Mouse (Mus musculus): Measurements from ENCODE around the gene AL731706.2. TPM values are rescaled to one million over a fixed set of nuclear protein-coding genes. Genes with fewer than 3 reads are reported as not detected.

Gene AL731706.2
- total and polyA plus RNA-seq, 3 experiments = 8.3 to 75.9 TPM; not detected in 1

- no peak overlapping the region for H3K27ac ChIP-seq (ENCODE audit: insufficient read depth, low read depth)
- no peak overlapping the region for H3K9ac ChIP-seq (ENCODE audit: insufficient read depth, low read depth)
- peaks cover 0 to 3% of the 10 kb centered on the region in 2 experiments; a peak in 1 of 4 replicates for H3K4me1 ChIP-seq (ENCODE audit: control insufficient read depth in 1 of 2, insufficient read depth in 2 of 2)
- no peaks in the 10 kb centered on the region for H3K79me2 ChIP-seq (replicated peaks; ENCODE audit: control insufficient read depth, extremely low read depth, insufficient read depth, poor library complexity, severe bottlenecking)
- H3K27me3 ChIP-seq (replicated peaks) = no peaks in the 10 kb centered on the region
- H3K4me2 ChIP-seq (ENCODE audit: insufficient read depth, low read depth, poor library complexity, severe bottlenecking) = no peak overlapping the region
- no peak for DNase-seq (ENCODE audit: extremely low read depth)
- no peaks in the 10 kb centered on the region for H3K9me3 ChIP-seq (replicated peaks; ENCODE audit: low read length)
- H3K36me3 ChIP-seq (replicated peaks in 1 of 2; ENCODE audit: control insufficient read depth in 1 of 2, insufficient read depth in 1 of 2, low read length in 1 of 2) = no peaks in the 10 kb centered on the region
- TF ChIP-seq MYC (IDR thresholded peaks at IDR 0.05; ENCODE audit: low read depth, low read length) (no peak), BHLHE40 (IDR thresholded peaks at IDR 0.05; ENCODE audit: low read depth, low read length) (no peak), TCF12 (IDR thresholded peaks at IDR 0.05; ENCODE audit: low read depth, low read length) (no peak), MAFK (IDR thresholded peaks at IDR 0.05; ENCODE audit: insufficient replicate concordance, low read length) (no peak), CTCF (conservative IDR thresholded peaks at IDR 0.05 in 1 of 2, IDR thresholded peaks at IDR 0.05 in 1 of 2; ENCODE audit: low read depth in 2 of 2, low read length in 2 of 2) (no peak), MEF2A (IDR thresholded peaks at IDR 0.05; ENCODE audit: borderline replicate concordance, low read depth, low read length) (no peak)
- dilution Hi-C loops (cut with MboI; ENCODE audit: extremely low pct_ligation_motif_present, extremely low pct_unique_long_range_greater_than_20kb, low sequenced_read_pairs) = no loop called here
- H3K4me3 ChIP-seq (replicated peaks in 1 of 3; ENCODE audit: low read depth in 2 of 3, low read length in 2 of 3, poor library complexity in 1 of 3) = no peak overlapping the region
- in situ Hi-C loops (cut with MboI; ENCODE audit: low pct_ligation_motif_present, low pct_unique_long_range_greater_than_20kb, low sequenced_read_pairs) = no loop called here
These were observed 47.5 kb downstream of the AL731706.2 start for GRCm38 (mm10) chr2:136837994-136838393.

GRCm38 (mm10) chr2:136835882-136836281 is 49.6 kb downstream of the AL731706.2 start:
- H3K4me2 ChIP-seq (ENCODE audit: insufficient read depth, low read depth, poor library complexity, severe bottlenecking) = no peak overlapping the region
- H3K27me3 ChIP-seq (replicated peaks) = no peaks in the 10 kb centered on the region
- peak; percentile 7 for DNase-seq (ENCODE audit: extremely low read depth)
- dilution Hi-C loops (cut with MboI; ENCODE audit: extremely low pct_ligation_motif_present, extremely low pct_unique_long_range_greater_than_20kb, low sequenced_read_pairs) (no loop called here), in situ Hi-C loops (cut with MboI; ENCODE audit: low pct_ligation_motif_present, low pct_unique_long_range_greater_than_20kb, low sequenced_read_pairs) (no loop called here)
- no peaks in the 10 kb centered on the region for H3K36me3 ChIP-seq (replicated peaks in 1 of 2; ENCODE audit: control insufficient read depth in 1 of 2, insufficient read depth in 1 of 2, low read length in 1 of 2)
- no peaks in the 10 kb centered on the region for H3K9me3 ChIP-seq (replicated peaks; ENCODE audit: low read length)
- no peak overlapping the region for H3K4me3 ChIP-seq (replicated peaks in 1 of 3; ENCODE audit: low read depth in 2 of 3, low read length in 2 of 3, poor library complexity in 1 of 3)
- H3K79me2 ChIP-seq (replicated peaks; ENCODE audit: control insufficient read depth, extremely low read depth, insufficient read depth, poor library complexity, severe bottlenecking) = no peaks in the 10 kb centered on the region
- peak; percentile 56 for TF ChIP-seq RAD21 (IDR thresholded peaks at IDR 0.05; ENCODE audit: low read depth, low read length)
- TF ChIP-seq ZC3H11A (IDR thresholded peaks at IDR 0.05; ENCODE audit: low read depth, low read length) = no peak
- no peak for TF ChIP-seq NELFE (IDR thresholded peaks at IDR 0.05; ENCODE audit: low read depth, low read length)
- peak; percentile 20; the same call in 1 of the 2 replicates for TF ChIP-seq SMC3 (IDR thresholded peaks at IDR 0.05; ENCODE audit: low read depth, low read length)
- TF ChIP-seq MYC (IDR thresholded peaks at IDR 0.05; ENCODE audit: low read depth, low read length) = no peak
- peak in 1 of 2 experiments; percentile 52; a peak in 2 of 4 replicates for TF ChIP-seq CTCF (conservative IDR thresholded peaks at IDR 0.05 in 1 of 2, IDR thresholded peaks at IDR 0.05 in 1 of 2; ENCODE audit: low read depth in 2 of 2, low read length in 2 of 2)
- H3K9ac ChIP-seq (ENCODE audit: insufficient read depth, low read depth) = no peak overlapping the region
- peaks cover 3 to 7% of the 10 kb centered on the region in 2 experiments for H3K4me1 ChIP-seq (ENCODE audit: control insufficient read depth in 1 of 2, insufficient read depth in 2 of 2)
- H3K27ac ChIP-seq (ENCODE audit: insufficient read depth, low read depth) = no peak overlapping the region

Other genes with a start within 250 kb of the AL731706.2 start
- not detected in 2 replicates for gene Snap25, start 172.2 kb downstream of the AL731706.2 start, total RNA-seq (2012; rRNA removed)
- gene Snap25, start 172.2 kb downstream of the AL731706.2 start, total RNA-seq (2014; rRNA removed) = not detected in 2 replicates
- gene Snap25, start 172.2 kb downstream of the AL731706.2 start, polyA plus RNA-seq (2012; ENCODE audit: insufficient read length, low read depth) = 0.11 and 0.35 TPM in 2 replicates
- gene Slx4ip, start 5.5 kb upstream of the AL731706.2 start, total RNA-seq (2012; rRNA removed) = 4.4 and 4.7 TPM in 2 replicates
- 3.8 and 4.1 TPM in 2 replicates for gene Slx4ip, start 5.5 kb upstream of the AL731706.2 start, total RNA-seq (2014; rRNA removed)
- gene Slx4ip, start 5.5 kb upstream of the AL731706.2 start, polyA plus RNA-seq (2012; ENCODE audit: insufficient read length, low read depth) = 6.5 and 6.7 TPM in 2 replicates
- 14.8 and 19.3 TPM in 2 replicates for gene AL731706.1, start 5.7 kb upstream of the AL731706.2 start, total RNA-seq (2012; rRNA removed)
- gene AL731706.1, start 5.7 kb upstream of the AL731706.2 start, total RNA-seq (2014; rRNA removed) = 40.7 and 49.0 TPM in 2 replicates
- gene AL731706.1, start 5.7 kb upstream of the AL731706.2 start, polyA plus RNA-seq (2012; ENCODE audit: insufficient read length, low read depth) = 13.3 and 14.2 TPM in 2 replicates
- gene Mkks, start 5.7 kb upstream of the AL731706.2 start, total RNA-seq (2012; rRNA removed) = 2.2 and 3.1 TPM in 2 replicates
- gene Mkks, start 5.7 kb upstream of the AL731706.2 start, total RNA-seq (2014; rRNA removed) = 5.1 and 5.8 TPM in 2 replicates
- 17.0 and 25.8 TPM in 2 replicates for gene Mkks, start 5.7 kb upstream of the AL731706.2 start, polyA plus RNA-seq (2012; ENCODE audit: insufficient read length, low read depth)
- gene Jag1, start 231.0 kb upstream of the AL731706.2 start, total RNA-seq (2012; rRNA removed) = not detected in 2 replicates
- gene Jag1, start 231.0 kb upstream of the AL731706.2 start, total RNA-seq (2014; rRNA removed) = not detected in 2 replicates
- not detected in 2 replicates for gene Jag1, start 231.0 kb upstream of the AL731706.2 start, polyA plus RNA-seq (2012; ENCODE audit: insufficient read length, low read depth)